30 mouse cellular contexts compared by ENCODE assay signal in the genomic region with DNA sequence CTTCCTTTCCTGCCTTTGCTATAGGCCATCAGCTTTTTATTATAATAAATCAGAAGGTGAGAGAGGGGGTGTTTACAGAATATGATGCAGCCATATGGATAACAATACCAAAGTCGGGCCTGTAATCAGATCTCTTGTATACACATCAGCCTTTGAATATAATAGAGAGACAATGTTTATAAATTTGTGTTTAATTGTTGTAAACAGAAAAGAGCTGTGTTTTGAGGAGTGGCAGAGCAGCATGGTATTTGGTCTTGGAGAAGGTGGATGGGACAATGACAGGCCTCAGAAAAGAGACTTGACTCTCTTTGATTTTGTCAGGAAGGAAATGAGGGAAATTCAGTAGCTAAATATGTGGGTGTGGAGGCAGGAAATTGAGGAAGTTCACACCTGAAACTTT.
"Had no signal": no experiment of that assay in that cellular context is flagged by ENCODE, and none has a peak within 500 bp of the region (broad histone marks: within the 10 kb centered on the region; RNA-seq: fewer than 3 reads in every experiment).

No protein-coding gene starts in this region.

- H3K4me2 ChIP-seq: limb, embryonic 12.5 days; limb, embryonic 13.5 days; limb, embryonic 15.5 days; liver, embryonic 11.5 days; liver, embryonic 12.5 days; liver, embryonic 13.5 days; liver, embryonic 15.5 days; lung, embryonic 15.5 days; midbrain, embryonic 11.5 days; midbrain, embryonic 12.5 days; midbrain, embryonic 13.5 days; midbrain, embryonic 15.5 days; neural tube, embryonic 12.5 days; neural tube, embryonic 13.5 days had no signal

- H3K4me1 ChIP-seq: limb, embryonic 10.5 days; limb, embryonic 12.5 days; midbrain, embryonic 10.5 days; midbrain, embryonic 12.5 days; midbrain, embryonic 13.5 days; midbrain, embryonic 15.5 days; neural tube, embryonic 12.5 days; neural tube, embryonic 13.5 days had no signal

- H3K4me3 ChIP-seq: left cerebral cortex, adult 2 months; limb, embryonic 10.5 days; limb, embryonic 12.5 days; limb, embryonic 13.5 days; limb, embryonic 15.5 days; liver, embryonic 12.5 days; liver, embryonic 13.5 days; liver, embryonic 15.5 days; lung, embryonic 15.5 days; megakaryocyte, embryonic 14.5 days; midbrain, embryonic 10.5 days; midbrain, embryonic 12.5 days; midbrain, embryonic 13.5 days; midbrain, embryonic 15.5 days; myocyte; neural tube, embryonic 12.5 days; neural tube, embryonic 13.5 days had no signal

- H3K27ac ChIP-seq: left cerebral cortex, adult 2 months; limb, embryonic 10.5 days; limb, embryonic 12.5 days; limb, embryonic 13.5 days; limb, embryonic 15.5 days; liver, embryonic 12.5 days; liver, embryonic 13.5 days; liver, embryonic 14.5 days; liver, embryonic 15.5 days; macrophage; midbrain, embryonic 10.5 days; midbrain, embryonic 12.5 days; midbrain, embryonic 13.5 days; midbrain, embryonic 15.5 days; neural tube, embryonic 12.5 days; neural tube, embryonic 13.5 days had no signal

- H3K27me3 ChIP-seq: limb, embryonic 12.5 days; limb, embryonic 13.5 days; limb, embryonic 15.5 days; liver, embryonic 12.5 days; liver, embryonic 13.5 days; liver, embryonic 15.5 days; lung, embryonic 15.5 days; midbrain, embryonic 12.5 days; midbrain, embryonic 13.5 days; midbrain, embryonic 15.5 days; neural tube, embryonic 12.5 days; neural tube, embryonic 13.5 days had no signal

- H3K9me3 ChIP-seq: limb, embryonic 10.5 days; limb, embryonic 12.5 days; limb, embryonic 13.5 days; limb, embryonic 15.5 days; liver, embryonic 12.5 days; liver, embryonic 13.5 days; liver, embryonic 15.5 days; lung, embryonic 15.5 days; megakaryocyte, embryonic 14.5 days; midbrain, embryonic 10.5 days; midbrain, embryonic 12.5 days; midbrain, embryonic 13.5 days; midbrain, embryonic 15.5 days; neural tube, embryonic 12.5 days; neural tube, embryonic 13.5 days had no signal

- ATAC-seq: liver, embryonic 12.5 days; liver, postnatal 0 days; midbrain, embryonic 13.5 days; midbrain, embryonic 15.5 days; midbrain, embryonic 16.5 days had no signal

- DNase-seq: left cerebral cortex, postnatal 4 days; liver; liver, embryonic 13.5 days; liver, postnatal 0 days; lung, adult 18-20 months; lung, adult 2 months; lung, postnatal 36 days; lung, postnatal 4 days; midbrain, embryonic 14.5 days had no signal

- H3K36me3 ChIP-seq: limb, embryonic 10.5 days; limb, embryonic 12.5 days; limb, embryonic 13.5 days; limb, embryonic 15.5 days; liver, embryonic 12.5 days; liver, embryonic 13.5 days; liver, embryonic 15.5 days; lung, embryonic 15.5 days; midbrain, embryonic 10.5 days; midbrain, embryonic 12.5 days; midbrain, embryonic 13.5 days; midbrain, embryonic 15.5 days; neural tube, embryonic 12.5 days; neural tube, embryonic 13.5 days had no signal

- H3K9ac ChIP-seq: limb, embryonic 12.5 days; limb, embryonic 13.5 days; limb, embryonic 15.5 days; liver, embryonic 12.5 days; liver, embryonic 13.5 days; liver, embryonic 14.5 days; liver, embryonic 15.5 days; liver, postnatal 0 days; lung, embryonic 15.5 days; midbrain, embryonic 12.5 days; midbrain, embryonic 13.5 days; midbrain, embryonic 15.5 days; neural tube, embryonic 12.5 days; neural tube, embryonic 13.5 days had no signal
